In genomic region chr2:105126691-105127530, GRCm38 (mm10) we compare ENCODE assay signal across 8 mouse cellular contexts. TPM values are rescaled to one million over a fixed set of nuclear protein-coding genes. Genes with fewer than 3 reads are reported as not detected.
A peak's percentile ranks its signal among the peaks of the same experiment; 100 is the strongest.
DNase-seq lines count a peak whose midpoint lies in the region; ATAC-seq and TF ChIP-seq lines count a peak whose summit lies in the region.
"Had no signal": no experiment of that assay in that cellular context is flagged by ENCODE, and none has a peak within 500 bp of the region (broad histone marks: within the 10 kb centered on the region; RNA-seq: fewer than 3 reads in every experiment).

No protein-coding gene starts in this region.

- H3K4me1 ChIP-seq in hindbrain, embryonic 14.5 days (replicated peaks; ENCODE audit: control insufficient read depth, insufficient read depth, low read length): no peaks in the 10 kb centered on the region
- peaks cover 13% of the 10 kb centered on the region; the same call in 1 of the 2 replicates for H3K4me1 ChIP-seq in liver, embryonic 13.5 days (replicated peaks)

- WGBS in hindbrain, embryonic 14.5 days: under 1% methylated on average over 84 of the region's 92 CpGs
- WGBS in liver, embryonic 13.5 days (ENCODE audit: insufficient replicate concordance): 2% methylated on average over 69 of the region's 92 CpGs

- peak overlapping the region; percentile 33 for H3K4me2 ChIP-seq in hindbrain, embryonic 14.5 days (replicated peaks)
- H3K4me2 ChIP-seq in liver, embryonic 13.5 days: peak overlapping the region; percentile 46

- TF ChIP-seq CTCF in layer of hippocampus, adult 2 months (conservative IDR thresholded peaks at IDR 0.05): no peak

- H3K9me3 ChIP-seq in hindbrain, embryonic 14.5 days (ENCODE audit: control insufficient read depth, low read length): no peaks in the 10 kb centered on the region
- H3K9me3 ChIP-seq in liver, embryonic 13.5 days (replicated peaks): no peaks in the 10 kb centered on the region

- H3K9ac ChIP-seq in hindbrain, embryonic 14.5 days: no peak overlapping the region
- H3K9ac ChIP-seq in liver, embryonic 13.5 days: peak overlapping the region; percentile 43

- H3K36me3 ChIP-seq in hindbrain, embryonic 14.5 days (replicated peaks; ENCODE audit: control insufficient read depth, insufficient read depth): no peaks in the 10 kb centered on the region
- no peaks in the 10 kb centered on the region for H3K36me3 ChIP-seq in liver, embryonic 13.5 days

- H3K27me3 ChIP-seq in hindbrain, embryonic 14.5 days (ENCODE audit: control insufficient read depth, insufficient read depth, low read length): peaks cover 95% of the 10 kb centered on the region
- peaks cover 99% of the 10 kb centered on the region for H3K27me3 ChIP-seq in liver, embryonic 13.5 days

- 0 out of 2 replicates have a peak overlapping the region, but pooled peaks have one; percentile 3 for H3K4me3 ChIP-seq in hindbrain, embryonic 14.5 days (replicated peaks; ENCODE audit: low read length)
- peak overlapping the region; percentile 43 for H3K4me3 ChIP-seq in liver, embryonic 13.5 days (replicated peaks)
- no peak overlapping the region for H3K4me3 ChIP-seq in layer of hippocampus, adult 2 months

- H3K27ac ChIP-seq in hindbrain, embryonic 14.5 days: no peak overlapping the region
- H3K27ac ChIP-seq in liver, embryonic 13.5 days: no peak overlapping the region
- no peak overlapping the region for H3K27ac ChIP-seq in layer of hippocampus, adult 2 months

- 0 out of 2 replicates have a peak, but pooled peaks have one; percentile 9 for ATAC-seq in hindbrain, embryonic 14.5 days (ENCODE audit: low FRiP score)
- 0 out of 2 replicates have a peak, but pooled peaks have one; percentile 7 for ATAC-seq in liver, embryonic 13.5 days (ENCODE audit: low read depth)

- DNase-seq in R1 (ENCODE audit: low read depth, low spot score): peak; percentile 53
- peak; percentile 57 for DNase-seq in embryo, embryonic 11 days
- no peak for DNase-seq in hindbrain, embryonic 14.5 days (ENCODE audit: low spot score)
- DNase-seq in liver, embryonic 13.5 days: no peak
- DNase-seq in layer of hippocampus, adult 11-12 months (ENCODE audit: low spot score): no peak
- no peak for DNase-seq in layer of hippocampus, adult 2 months (ENCODE audit: low spot score in 2 of 2)
- DNase-seq in ovary, postnatal 10 days (ENCODE audit: low spot score): no peak

RNA-seq across cellular contexts. Expression of gene Wt1, which starts 0.6 kb away (rescaled TPM):
- 0.97 and 1.5 TPM in 2 replicates for polyA plus RNA-seq in hindbrain, embryonic 14.5 days (2014; fragmentation: Nextera tagmentation; extraction: Ambion mirVana)
- polyA plus RNA-seq in liver, embryonic 13.5 days (2015; fragmentation: Nextera tagmentation; extraction: Ambion mirVana): 1.9 and 2.2 TPM in 2 replicates
- total RNA-seq in layer of hippocampus, adult 2 months (2021): not detected
- total RNA-seq: neutrophil, adult 5-6 weeks had no signal

RNA-seq across cellular contexts. Expression of gene Gm11060, which starts 35.1 kb away (rescaled TPM):
- polyA plus RNA-seq in hindbrain, embryonic 14.5 days (2014; fragmentation: Nextera tagmentation; extraction: Ambion mirVana): not detected in 2 replicates
- not detected in 2 replicates for polyA plus RNA-seq in liver, embryonic 13.5 days (2015; fragmentation: Nextera tagmentation; extraction: Ambion mirVana)
- total RNA-seq in layer of hippocampus, adult 2 months (2021): not detected
- total RNA-seq: neutrophil, adult 5-6 weeks had no signal

Comparison
In these comparisons a context has a peak if more than half of its experiments do, and no peak if none do; other contexts are left out.
1. DNase-seq: peak in R1 (single experiment) and embryo, embryonic 11 days (single experiment); none in hindbrain, embryonic 14.5 days (single experiment), liver, embryonic 13.5 days (single experiment), layer of hippocampus, adult 11-12 months (single experiment), layer of hippocampus, adult 2 months (0 of 2) and ovary, postnatal 10 days (single experiment).